Mouse (Mus musculus) limb, embryonic 11.5 days (tissue): ENCODE measurements around the gene Abr. TPM values are rescaled to one million over a fixed set of nuclear protein-coding genes. Genes with fewer than 3 reads are reported as not detected.

Experiments
- ATAC-seq: fragments of 200-750 bp; cut with Nextera tagmentation; 2 replicates; pipeline ENCODE4 v1.8.0; 2017; ENCODE audit warnings: low read depth; ENCODE audit not compliant: insufficient number of reproducible peaks, low FRiP score, low TSS enrichment
- DNase-seq: peaks from one replicate; pipeline ENCODE4 v3.0.0-alpha.2; 2015; ENCODE audit warnings: low spot score
- H3K27ac ChIP-seq: fragments of 300-500 bp; sonication (generic); replicated peaks from 2 replicates; pipeline ENCODE4 v1.5.1; 2014; ENCODE audit warnings: low read depth, mild to moderate bottlenecking, low read length
- H3K27me3 ChIP-seq: fragments of 300-500 bp; sonication (generic); 2 replicates; pipeline ENCODE4 v1.6.1; 2014; ENCODE audit warnings: mild to moderate bottlenecking, low read length, mixed read lengths; ENCODE audit not compliant: control insufficient read depth, insufficient read depth
- H3K36me3 ChIP-seq: fragments of 300-500 bp; sonication (generic); 2 replicates; pipeline ENCODE4 v1.6.1; 2014; ENCODE audit warnings: mild to moderate bottlenecking, low read length, moderate library complexity, mixed read lengths; ENCODE audit not compliant: control insufficient read depth, insufficient read depth
- H3K4me1 ChIP-seq: fragments of 300-500 bp; sonication (generic); 2 replicates; pipeline ENCODE4 v1.6.1; 2014; ENCODE audit warnings: low read length, mixed read lengths; ENCODE audit not compliant: control insufficient read depth, insufficient read depth
- H3K4me2 ChIP-seq: fragments of 300-500 bp; sonication (generic); 2 replicates; pipeline ENCODE4 v1.6.1; 2014; ENCODE audit warnings: low read depth, mild to moderate bottlenecking, moderate library complexity; ENCODE audit not compliant: severe bottlenecking
- H3K4me3 ChIP-seq: fragments of 300-500 bp; sonication (generic); 2 replicates; pipeline ENCODE4 v1.5.1; 2014; ENCODE audit warnings: low read depth, low read length
- H3K9ac ChIP-seq: fragments of 300-500 bp; sonication (generic); 2 replicates; pipeline ENCODE4 v1.6.1; 2014; ENCODE audit warnings: mild to moderate bottlenecking, low read length
- H3K9me3 ChIP-seq: fragments of 300-500 bp; sonication (generic); 2 replicates; pipeline ENCODE4 v1.6.1; 2016; ENCODE audit warnings: low read length; ENCODE audit not compliant: control insufficient read depth
- WGBS: fragments of 180-500 bp; shearing (Covaris S2); extraction: QIAGEN DNeasy Blood & Tissue Kit; methylation state at CpG from one replicate; pipeline ENCODE4 v1.1.7; 2014; 5-methylcytosine and 5-hydroxymethylcytosine counted together
- polyA plus RNA-seq: library from polyadenylated mRNA; unstranded; fragments of >200 nt; fragmentation: Nextera tagmentation; extraction: Ambion mirVana; gene quantifications from 2 replicates; pipeline ENCODE4 v1.2.1, GENCODE M21; 2014

Abr gene
- polyA plus RNA-seq, 1 experiment from 2014 or later = 45.2 TPM

- Histone ChIP-seq H3K4me3 (no peak overlapping the region), H3K4me1 (peaks cover 7% of the 10 kb centered on the region; the same call in 1 of the 2 replicates), H3K27me3 (no peaks in the 10 kb centered on the region), H3K4me2 (no peak overlapping the region), H3K27ac (no peak overlapping the region), H3K9ac (no peak overlapping the region), H3K9me3 (no peaks in the 10 kb centered on the region), H3K36me3 (no peaks in the 10 kb centered on the region)
- DNase-seq = no peak
- 73% methylated on average over 10 of the region's 10 CpGs for WGBS
- no peak for ATAC-seq
Measured at GRCm38 (mm10) chr11:76401398-76401797, 220.7 kb downstream of the Abr start.

GRCm38 (mm10) chr11:76399587-76400330 is 222.4 kb downstream of the Abr start:
- 11% methylated on average over 11 of the region's 11 CpGs for WGBS
- Histone ChIP-seq H3K27me3 (no peaks in the 10 kb centered on the region), H3K27ac (no peak overlapping the region; the same call in 1 of the 2 replicates), H3K4me2 (peak overlapping the region; percentile 66), H3K36me3 (no peaks in the 10 kb centered on the region), H3K9me3 (no peaks in the 10 kb centered on the region), H3K4me1 (peaks cover 12% of the 10 kb centered on the region), H3K9ac (no peak overlapping the region), H3K4me3 (peak overlapping the region; percentile 80; the same call in 1 of the 2 replicates)
- DNase-seq = peak; percentile 61
- ATAC-seq = no peak

GRCm38 (mm10) chr11:76398798-76399586 is 223.1 kb downstream of the Abr start, which contains the start of gene Nxn:
TSS of gene Nxn (minus strand) at chr11:76399140.
- ATAC-seq = peak; percentile 84
- DNase-seq = peak; percentile 95
- Histone ChIP-seq H3K27me3 (no peaks in the 10 kb centered on the region), H3K4me3 (peak within 1 kb of the TSS; percentile 80), H3K36me3 (no peaks in the 10 kb centered on the region), H3K27ac (peak within 1 kb of the TSS; percentile 79), H3K9me3 (no peaks in the 10 kb centered on the region), H3K4me2 (peak within 1 kb of the TSS; percentile 66), H3K4me1 (peaks cover 12% of the 10 kb centered on the region), H3K9ac (peak within 1 kb of the TSS; percentile 81)
- under 1% methylated on average over 67 of the region's 70 CpGs for WGBS

- no peaks in the 10 kb centered on the region for H3K27me3 ChIP-seq
- H3K4me1 ChIP-seq = peaks cover 12% of the 10 kb centered on the region
- no peaks in the 10 kb centered on the region for H3K9me3 ChIP-seq
- no peaks in the 10 kb centered on the region for H3K36me3 ChIP-seq
- ATAC-seq (peak; percentile 51; the same call in 1 of the 2 replicates), DNase-seq (peak; percentile 74)
- 0% methylated on average over 27 of the region's 33 CpGs for WGBS
- H3K27ac ChIP-seq = peak overlapping the region; percentile 79
- H3K4me2 ChIP-seq = peak overlapping the region; percentile 66
- peak overlapping the region; percentile 81 for H3K9ac ChIP-seq
- peak overlapping the region; percentile 80 for H3K4me3 ChIP-seq
Measured at GRCm38 (mm10) chr11:76398312-76398797, 223.8 kb downstream of the Abr start.

- Histone ChIP-seq H3K4me2 (peak overlapping the region; percentile 66), H3K9ac (peak overlapping the region; percentile 81), H3K27ac (peak overlapping the region; percentile 79), H3K36me3 (no peaks in the 10 kb centered on the region), H3K4me3 (peak overlapping the region; percentile 80), H3K4me1 (peaks cover 12% of the 10 kb centered on the region), H3K9me3 (no peaks in the 10 kb centered on the region), H3K27me3 (no peaks in the 10 kb centered on the region)
- 2% methylated on average over 26 of the region's 26 CpGs for WGBS
- DNase-seq (peak; percentile 70), ATAC-seq (no peak)
Measured at GRCm38 (mm10) chr11:76397650-76398311, 224.3 kb downstream of the Abr start.

- WGBS = 91% methylated on average over 11 of the region's 11 CpGs
- Histone ChIP-seq H3K27ac (no peak overlapping the region), H3K9ac (no peak overlapping the region), H3K4me1 (peaks cover 14% of the 10 kb centered on the region), H3K4me3 (no peak overlapping the region), H3K9me3 (no peaks in the 10 kb centered on the region), H3K27me3 (no peaks in the 10 kb centered on the region), H3K4me2 (no peak overlapping the region), H3K36me3 (peaks cover 3% of the 10 kb centered on the region; the same call in 1 of the 2 replicates)
- ATAC-seq (no peak), DNase-seq (no peak)
Measured at GRCm38 (mm10) chr11:76392996-76393395, 229.1 kb downstream of the Abr start.

GRCm38 (mm10) chr11:76392532-76392931 is 229.6 kb downstream of the Abr start:
- Histone ChIP-seq H3K4me2 (no peak overlapping the region), H3K27me3 (no peaks in the 10 kb centered on the region), H3K36me3 (peaks cover 3% of the 10 kb centered on the region; the same call in 1 of the 2 replicates), H3K9me3 (no peaks in the 10 kb centered on the region), H3K27ac (no peak overlapping the region), H3K9ac (no peak overlapping the region), H3K4me1 (peaks cover 12% of the 10 kb centered on the region), H3K4me3 (no peak overlapping the region)
- ATAC-seq (no peak), DNase-seq (no peak)
- 93% methylated on average over 7 of the region's 7 CpGs for WGBS

- H3K4me1 ChIP-seq = peaks cover 21% of the 10 kb centered on the region; the same call in 1 of the 2 replicates
Measured at GRCm38 (mm10) chr11:76388711-76389110, 233.4 kb downstream of the Abr start.

More at GRCm38 (mm10) chr11:76388711-76389110, 233.4 kb downstream of the Abr start:
- Histone ChIP-seq H3K36me3 (peaks cover 3% of the 10 kb centered on the region; the same call in 1 of the 2 replicates), H3K9ac (no peak overlapping the region), H3K4me2 (no peak overlapping the region), H3K9me3 (no peaks in the 10 kb centered on the region), H3K27ac (no peak overlapping the region), H3K4me3 (no peak overlapping the region), H3K27me3 (no peaks in the 10 kb centered on the region)
- ATAC-seq (no peak), DNase-seq (no peak)
- WGBS = 46% methylated on average over 7 of the region's 7 CpGs
